Mouse (Mus musculus) induced T-regulatory cell, adult 2 months (primary cell): ENCODE data around the gene Rdh19.

ENCODE experiments used
- DNase-seq: peaks from one replicate; pipeline ENCODE4 v3.0.0-alpha.2; 2012; ENCODE audit warnings: low read depth

Rdh19 gene

GRCm38 (mm10) chr10:127879155-127879688, 29.5 kb downstream of the Rdh19 start:
- DNase-seq, result no peak

GRCm38 (mm10) chr10:127881041-127881440, 31.3 kb downstream of the Rdh19 start:
- no peak for DNase-seq

GRCm38 (mm10) chr10:127886551-127886950, 36.8 kb downstream of the Rdh19 start:
- no peak for DNase-seq

GRCm38 (mm10) chr10:127886971-127887370, 37.2 kb downstream of the Rdh19 start:
- no peak for DNase-seq

- no peak for DNase-seq
Measured at GRCm38 (mm10) chr10:127888605-127889004, 38.9 kb downstream of the Rdh19 start, which contains the start of gene Rdh7. Rdh7 (minus strand) TSS chr10:127888817.

GRCm38 (mm10) chr10:127891481-127891880, 41.8 kb downstream of the Rdh19 start:
- DNase-seq, result no peak

GRCm38 (mm10) chr10:127893163-127894022, 43.7 kb downstream of the Rdh19 start:
- DNase-seq, result peak; percentile 38

- DNase-seq, result no peak
Measured at GRCm38 (mm10) chr10:127896705-127897104, 47.0 kb downstream of the Rdh19 start.

GRCm38 (mm10) chr10:127897506-127897905, 47.8 kb downstream of the Rdh19 start:
- DNase-seq, result no peak

GRCm38 (mm10) chr10:127898218-127898617, 48.5 kb downstream of the Rdh19 start, which contains the start of gene Sdr9c7:
Sdr9c7 (plus strand) TSS chr10:127898518.
- no peak for DNase-seq

- DNase-seq, result no peak
Measured at GRCm38 (mm10) chr10:127899783-127900182, 50.1 kb downstream of the Rdh19 start.

- no peak for DNase-seq
Measured at GRCm38 (mm10) chr10:127901751-127902150, 52.0 kb downstream of the Rdh19 start.

- no peak for DNase-seq
Measured at GRCm38 (mm10) chr10:127903116-127903515, 53.4 kb downstream of the Rdh19 start.

- DNase-seq, result no peak
Measured at GRCm38 (mm10) chr10:127904718-127905446, 55.2 kb downstream of the Rdh19 start.

- DNase-seq, result no peak
Measured at GRCm38 (mm10) chr10:127906138-127906537, 56.4 kb downstream of the Rdh19 start.

GRCm38 (mm10) chr10:127907386-127907951, 57.7 kb downstream of the Rdh19 start:
- DNase-seq, result no peak
